Mouse (Mus musculus) MEL (cell line): Measurements from ENCODE around the gene Wdr93. TPM values are rescaled to one million over a fixed set of nuclear protein-coding genes. Genes with fewer than 3 reads are reported as not detected.

Experiments used
- DNase-seq: peaks from one replicate; pipeline ENCODE4 v3.0.0; 2011; ENCODE audit warnings: low read depth, low spot score
- H3K27ac ChIP-seq: 2 replicates; pipeline ENCODE4 v1.5.1; 2012; ENCODE audit warnings: low read depth, mild to moderate bottlenecking, control low read depth, low read length, moderate library complexity; ENCODE audit not compliant: control insufficient read depth
- H3K27me3 ChIP-seq, 2 experiments: fragments of 150-350 bp in 1 of 2; sonication (generic) in 1 of 2; 2 replicates each; pipeline ENCODE4 v1.6.1; 2012; ENCODE audit warnings: low read length in 2 of 2, mild to moderate bottlenecking in 2 of 2, improper control_type of control experiment in 1 of 2, moderate library complexity in 1 of 2; ENCODE audit not compliant: insufficient read depth in 2 of 2, control insufficient read depth in 1 of 2
- H3K36me3 ChIP-seq, 2 experiments: 2 replicates each; pipeline ENCODE4 v1.6.1; 2012 to 2014; ENCODE audit warnings: low read length in 2 of 2, improper control_type of control experiment in 1 of 2, inconsistent platforms in 1 of 2, mild to moderate bottlenecking in 1 of 2; ENCODE audit not compliant: insufficient read depth in 2 of 2, control insufficient read depth in 1 of 2
- H3K4me1 ChIP-seq, 2 experiments: fragments of 150-350 bp in 1 of 2; sonication (generic) in 1 of 2; 2 replicates each; pipeline ENCODE4 v1.6.1; 2012; ENCODE audit warnings: low read length in 2 of 2, improper control_type of control experiment in 1 of 2, mild to moderate bottlenecking in 1 of 2; ENCODE audit not compliant: insufficient read depth in 2 of 2, control insufficient read depth in 1 of 2
- H3K4me3 ChIP-seq, 2 experiments: fragments of 150-350 bp in 1 of 2; sonication (generic) in 1 of 2; 2 replicates each; pipeline ENCODE4 v1.5.1; 2012; ENCODE audit warnings: low read depth in 2 of 2, low read length in 2 of 2, mild to moderate bottlenecking in 2 of 2, moderate library complexity in 2 of 2, control low read depth in 1 of 2, improper control_type of control experiment in 1 of 2; ENCODE audit not compliant: control insufficient read depth in 1 of 2, insufficient read depth in 1 of 2
- H3K79me2 ChIP-seq: 2 replicates; pipeline ENCODE4 v1.6.1; 2012; ENCODE audit warnings: mild to moderate bottlenecking, low read length, moderate library complexity; ENCODE audit not compliant: control insufficient read depth, poor library complexity, insufficient read depth
- H3K9ac ChIP-seq: 2 replicates; pipeline ENCODE4 v1.6.1; 2012; ENCODE audit warnings: low read depth, mild to moderate bottlenecking, control low read depth, low read length, moderate library complexity; ENCODE audit not compliant: control insufficient read depth, poor library complexity, severe bottlenecking
- H3K9me3 ChIP-seq: fragments of 150-350 bp; sonication (generic); replicated peaks from 2 replicates; pipeline ENCODE4 v1.6.1; 2012; ENCODE audit warnings: mild to moderate bottlenecking, low read length, improper control_type of control experiment, moderate library complexity; ENCODE audit not compliant: insufficient read depth
- BHLHE40 ChIP-seq: IDR thresholded peaks from 2 replicates; pipeline ENCODE4 v1.6.1; 2012; ENCODE audit warnings: low read depth, mild to moderate bottlenecking, inconsistent platforms, low read length, improper control_type of control experiment, borderline replicate concordance
- CHD1 ChIP-seq: IDR thresholded peaks from 2 replicates; pipeline ENCODE4 v1.6.1; 2012; ENCODE audit warnings: low read depth, mild to moderate bottlenecking, inconsistent platforms, low read length, improper control_type of control experiment
- CHD2 ChIP-seq: IDR thresholded peaks from 2 replicates; pipeline ENCODE4 v1.6.1; 2011; ENCODE audit warnings: low read length, improper control_type of control experiment
- CTCF ChIP-seq, 3 experiments: IDR thresholded peaks in 2 of 3; conservative IDR thresholded peaks in 1 of 3; 2 replicates each; pipeline ENCODE4 v1.5.1; 2011 to 2012; ENCODE audit warnings: low read length in 3 of 3, low read depth in 2 of 3, mild to moderate bottlenecking in 2 of 3, improper control_type of control experiment in 1 of 3, inconsistent platforms in 1 of 3, mixed read lengths in 1 of 3, moderate library complexity in 1 of 3; ENCODE audit not compliant: control insufficient read depth in 1 of 3, insufficient read depth in 1 of 3, poor library complexity in 1 of 3, severe bottlenecking in 1 of 3
- E2F4 ChIP-seq: IDR thresholded peaks from 2 replicates; pipeline ENCODE4 v1.6.1; 2011; ENCODE audit warnings: low read depth, low read length, improper control_type of control experiment, borderline replicate concordance
- ELF1 ChIP-seq: IDR thresholded peaks from 2 replicates; pipeline ENCODE4 v1.6.1; 2014; ENCODE audit warnings: low read depth, mild to moderate bottlenecking, inconsistent platforms, low read length, improper control_type of control experiment, moderate library complexity
- EP300 ChIP-seq, 2 experiments: IDR thresholded peaks; 2 replicates each; pipeline ENCODE4 v1.6.1; 2011; ENCODE audit warnings: improper control_type of control experiment in 2 of 2, low read length in 2 of 2, low read depth in 1 of 2, mild to moderate bottlenecking in 1 of 2
- ETS1 ChIP-seq: IDR thresholded peaks from 2 replicates; pipeline ENCODE4 v1.6.1; 2012; ENCODE audit warnings: low read depth, mild to moderate bottlenecking, inconsistent platforms, low read length, improper control_type of control experiment, moderate library complexity
- GABPA ChIP-seq: IDR thresholded peaks from 2 replicates; pipeline ENCODE4 v1.6.1; 2012; ENCODE audit warnings: low read depth, mild to moderate bottlenecking, inconsistent platforms, low read length, improper control_type of control experiment, moderate library complexity
- JUND ChIP-seq: IDR thresholded peaks from 2 replicates; pipeline ENCODE4 v1.6.1; 2011; ENCODE audit warnings: low read depth, mild to moderate bottlenecking, improper control_type of control experiment, low read length
- MAFK ChIP-seq: IDR thresholded peaks from 2 replicates; pipeline ENCODE4 v1.6.1; 2011; ENCODE audit warnings: low read depth, mild to moderate bottlenecking, low read length, improper control_type of control experiment, borderline replicate concordance
- MXI1 ChIP-seq: IDR thresholded peaks from 2 replicates; pipeline ENCODE4 v1.6.1; 2011; ENCODE audit warnings: mild to moderate bottlenecking, low read depth, low read length, improper control_type of control experiment
- MYB ChIP-seq: IDR thresholded peaks from 2 replicates; pipeline ENCODE4 v1.6.1; 2011; ENCODE audit warnings: mild to moderate bottlenecking, low read depth, low read length, improper control_type of control experiment
- MYC ChIP-seq: IDR thresholded peaks from 2 replicates; pipeline ENCODE4 v1.6.1; 2011; ENCODE audit warnings: low read depth, mild to moderate bottlenecking, low read length, improper control_type of control experiment, moderate library complexity
- NELFE ChIP-seq: IDR thresholded peaks from 2 replicates; pipeline ENCODE4 v1.6.1; 2011; ENCODE audit warnings: low read depth, low read length, improper control_type of control experiment
- NRF1 ChIP-seq: IDR thresholded peaks from 2 replicates; pipeline ENCODE4 v1.6.1; 2014; ENCODE audit warnings: low read depth, mild to moderate bottlenecking, inconsistent platforms, low read length, improper control_type of control experiment, moderate library complexity; ENCODE audit not compliant: poor library complexity, insufficient read depth, severe bottlenecking
- POLR2A ChIP-seq, 2 experiments: IDR thresholded peaks; 2 replicates each; pipeline ENCODE4 v1.6.1; 2011 to 2012; ENCODE audit warnings: low read length in 2 of 2, mild to moderate bottlenecking in 2 of 2, control low read depth in 1 of 2, improper control_type of control experiment in 1 of 2, low read depth in 1 of 2, moderate library complexity in 1 of 2; ENCODE audit not compliant: control insufficient read depth in 1 of 2, insufficient read depth in 1 of 2, poor library complexity in 1 of 2
- POLR2AphosphoS2 ChIP-seq: IDR thresholded peaks from 2 replicates; pipeline ENCODE4 v1.6.1; 2011; ENCODE audit warnings: low read length, improper control_type of control experiment
- RAD21 ChIP-seq: IDR thresholded peaks from 2 replicates; pipeline ENCODE4 v1.6.1; 2011; ENCODE audit warnings: mild to moderate bottlenecking, low read depth, low read length, improper control_type of control experiment
- SMC3 ChIP-seq: IDR thresholded peaks from 2 replicates; pipeline ENCODE4 v1.6.1; 2011; ENCODE audit warnings: low read depth, low read length, improper control_type of control experiment
- TAL1 ChIP-seq: IDR thresholded peaks from 2 replicates; pipeline ENCODE4 v1.6.1; 2012; ENCODE audit warnings: mild to moderate bottlenecking, inconsistent platforms, low read length, moderate library complexity, mixed read lengths
- TCF12 ChIP-seq: IDR thresholded peaks from 2 replicates; pipeline ENCODE4 v1.6.1; 2014; ENCODE audit warnings: low read depth, mild to moderate bottlenecking, inconsistent platforms, low read length, improper control_type of control experiment, moderate library complexity
- UBTF ChIP-seq: IDR thresholded peaks from 2 replicates; pipeline ENCODE4 v1.6.1; 2012; ENCODE audit warnings: low read depth, mild to moderate bottlenecking, inconsistent platforms, low read length, improper control_type of control experiment, moderate library complexity, borderline replicate concordance; ENCODE audit not compliant: insufficient read depth
- USF2 ChIP-seq, 2 experiments: IDR thresholded peaks; 2 replicates each; pipeline ENCODE4 v1.6.1; 2011 to 2012; ENCODE audit warnings: improper control_type of control experiment in 2 of 2, low read length in 2 of 2, borderline replicate concordance in 1 of 2, inconsistent platforms in 1 of 2, low read depth in 1 of 2, mild to moderate bottlenecking in 1 of 2; ENCODE audit not compliant: insufficient read depth in 1 of 2
- ZC3H11A ChIP-seq: IDR thresholded peaks from 2 replicates; pipeline ENCODE4 v1.6.1; 2012; ENCODE audit warnings: low read depth, mild to moderate bottlenecking, inconsistent platforms, low read length, improper control_type of control experiment
- ZKSCAN1 ChIP-seq: IDR thresholded peaks from 2 replicates; pipeline ENCODE4 v1.6.1; 2012; ENCODE audit warnings: low read depth, mild to moderate bottlenecking, inconsistent platforms, low read length, improper control_type of control experiment, moderate library complexity
- ZNF384 ChIP-seq: IDR thresholded peaks from 2 replicates; pipeline ENCODE4 v1.6.1; 2012; ENCODE audit warnings: low read depth, mild to moderate bottlenecking, inconsistent platforms, low read length, improper control_type of control experiment
- polyA plus RNA-seq, 2 experiments: library from polyadenylated mRNA; stranded (reverse) in 1 of 2; unstranded in 1 of 2; fragments of >175 nt in 1 of 2; fragments of >200 nt in 1 of 2; gene quantifications; 2 replicates each; pipeline versions ENCODE4 v1.2.1 to v1.2.4; 2012; ENCODE audit warnings: low replicate concordance in 2 of 2, low read depth in 1 of 2; ENCODE audit not compliant: insufficient read length in 2 of 2, insufficient read depth in 1 of 2, missing spikeins in 1 of 2
- total RNA-seq: library from RNA; depleted of rRNA; stranded (reverse); fragments of 300-350 nt; gene quantifications from 2 replicates; pipeline ENCODE4 v1.2.3, GENCODE M21; 2012

The Wdr93 gene
- total and polyA plus RNA-seq, 3 experiments: 0.23 to 0.40 TPM; not detected in 1

- H3K9ac ChIP-seq: no peak overlapping the region
- no peak overlapping the region for H3K27ac ChIP-seq
- no peaks in the 10 kb centered on the region for H3K9me3 ChIP-seq
- no peaks in the 10 kb centered on the region for H3K27me3 ChIP-seq
- no peak for DNase-seq
- no peak overlapping the region for H3K4me3 ChIP-seq
- no peaks in the 10 kb centered on the region for H3K79me2 ChIP-seq
- H3K36me3 ChIP-seq: no peaks in the 10 kb centered on the region
- no peaks in the 10 kb centered on the region for H3K4me1 ChIP-seq
- TF ChIP-seq ZNF384 (no peak), ELF1 (no peak), E2F4 (no peak), ETS1 (no peak), ZKSCAN1 (no peak), MYC (no peak)
- TF ChIP-seq, all 39 proteins: peak for 0
Measured at GRCm38 (mm10) chr7:79801391-79801790, 58.4 kb downstream of the Wdr93 start.

GRCm38 (mm10) chr7:79802037-79802436, 59.1 kb downstream of the Wdr93 start:
- H3K4me3 ChIP-seq: no peak overlapping the region
- no peaks in the 10 kb centered on the region for H3K27me3 ChIP-seq
- H3K79me2 ChIP-seq: no peaks in the 10 kb centered on the region

GRCm38 (mm10) chr7:79803887-79804286, 60.9 kb downstream of the Wdr93 start:
- H3K4me3 ChIP-seq: no peak overlapping the region
- no peaks in the 10 kb centered on the region for H3K27me3 ChIP-seq
- H3K4me1 ChIP-seq: no peaks in the 10 kb centered on the region
- no peak overlapping the region for H3K9ac ChIP-seq
- TF ChIP-seq UBTF: no peak
- no peak for TF ChIP-seq CHD1
- no peak for TF ChIP-seq BHLHE40
- no peak for TF ChIP-seq CTCF (IDR thresholded peaks at IDR 0.05 in 2 of 3, conservative IDR thresholded peaks at IDR 0.05 in 1 of 3; ENCODE audit: control insufficient read depth in 1 of 3, insufficient read depth in 1 of 3, low read depth in 2 of 3, low read length in 3 of 3, poor library complexity in 1 of 3, severe bottlenecking in 1 of 3)
- no peak for TF ChIP-seq EP300 (IDR thresholded peaks at IDR 0.05; ENCODE audit: low read depth in 1 of 2, low read length in 2 of 2)
- no peak for TF ChIP-seq NELFE
- TF ChIP-seq NRF1: no peak
- TF ChIP-seq CHD2: no peak
- no peak for TF ChIP-seq TCF12
- TF ChIP-seq ELF1: no peak
- no peak for TF ChIP-seq GABPA
- no peak for TF ChIP-seq TAL1
- TF ChIP-seq POLR2A (IDR thresholded peaks at IDR 0.05; ENCODE audit: control insufficient read depth in 1 of 2, insufficient read depth in 1 of 2, low read depth in 1 of 2, low read length in 2 of 2, poor library complexity in 1 of 2): no peak
- TF ChIP-seq SMC3: no peak
- no peak for TF ChIP-seq ETS1
- TF ChIP-seq MXI1: no peak
- TF ChIP-seq JUND: no peak
- TF ChIP-seq MYB: no peak
- TF ChIP-seq, all 39 proteins: peak for 0
- H3K79me2 ChIP-seq: no peaks in the 10 kb centered on the region
- no peak overlapping the region for H3K27ac ChIP-seq
- DNase-seq: no peak
- no peaks in the 10 kb centered on the region for H3K36me3 ChIP-seq
- H3K9me3 ChIP-seq: no peaks in the 10 kb centered on the region

More at GRCm38 (mm10) chr7:79802037-79802436, 59.1 kb downstream of the Wdr93 start:
- no peaks in the 10 kb centered on the region for H3K36me3 ChIP-seq
- H3K9me3 ChIP-seq: no peaks in the 10 kb centered on the region
- H3K9ac ChIP-seq: no peak overlapping the region
- no peak for DNase-seq
- no peak for TF ChIP-seq ZC3H11A
- no peak for TF ChIP-seq USF2 (IDR thresholded peaks at IDR 0.05; ENCODE audit: borderline replicate concordance in 1 of 2, insufficient read depth in 1 of 2, low read depth in 1 of 2, low read length in 2 of 2)
- TF ChIP-seq E2F4: no peak
- TF ChIP-seq POLR2AphosphoS2: no peak
- no peak for TF ChIP-seq CHD2
- TF ChIP-seq MAFK: no peak
- no peak for TF ChIP-seq RAD21
- TF ChIP-seq ETS1: no peak
- no peak for TF ChIP-seq ZNF384
- TF ChIP-seq POLR2A (IDR thresholded peaks at IDR 0.05; ENCODE audit: control insufficient read depth in 1 of 2, insufficient read depth in 1 of 2, low read depth in 1 of 2, low read length in 2 of 2, poor library complexity in 1 of 2): no peak
- H3K27ac ChIP-seq: no peak overlapping the region
- H3K4me1 ChIP-seq: no peaks in the 10 kb centered on the region
